Mouse (Mus musculus) kidney, adult 18-20 months (tissue): ENCODE data around the gene Bcl2l14.

ENCODE experiments used
- DNase-seq: peaks from one replicate; pipeline ENCODE4 v3.0.0; 2021

Bcl2l14 gene

GRCm38 (mm10) chr6:134396018-134396417 is at the start of gene Bcl2l14:
Bcl2l14 (plus strand) TSS chr6:134396318.
- no peak for DNase-seq

- no peak for DNase-seq
Measured at GRCm38 (mm10) chr6:134348526-134349067, 47.5 kb upstream of the Bcl2l14 start.

GRCm38 (mm10) chr6:134352881-134353280 is 43.2 kb upstream of the Bcl2l14 start:
- DNase-seq = no peak

- no peak for DNase-seq
Measured at GRCm38 (mm10) chr6:134353751-134354150, 42.4 kb upstream of the Bcl2l14 start.

GRCm38 (mm10) chr6:134357570-134357969 is 38.5 kb upstream of the Bcl2l14 start:
- DNase-seq = no peak

GRCm38 (mm10) chr6:134360079-134360478 is 36.0 kb upstream of the Bcl2l14 start:
- DNase-seq = no peak

- no peak for DNase-seq
Measured at GRCm38 (mm10) chr6:134364644-134365043, 31.5 kb upstream of the Bcl2l14 start.

GRCm38 (mm10) chr6:134365952-134366351 is 30.2 kb upstream of the Bcl2l14 start:
- DNase-seq = no peak

GRCm38 (mm10) chr6:134366366-134367351 is 29.5 kb upstream of the Bcl2l14 start:
- no peak for DNase-seq

GRCm38 (mm10) chr6:134367366-134368281 is 28.5 kb upstream of the Bcl2l14 start:
- no peak for DNase-seq

- no peak for DNase-seq
Measured at GRCm38 (mm10) chr6:134372946-134373345, 23.2 kb upstream of the Bcl2l14 start.

- DNase-seq = no peak
Measured at GRCm38 (mm10) chr6:134377201-134377600, 18.9 kb upstream of the Bcl2l14 start.

GRCm38 (mm10) chr6:134377856-134378255 is 18.3 kb upstream of the Bcl2l14 start:
- DNase-seq = no peak

GRCm38 (mm10) chr6:134381462-134381861 is 14.7 kb upstream of the Bcl2l14 start:
- no peak for DNase-seq

GRCm38 (mm10) chr6:134385931-134386330 is 10.2 kb upstream of the Bcl2l14 start:
- no peak for DNase-seq

GRCm38 (mm10) chr6:134387396-134387795 is 8.7 kb upstream of the Bcl2l14 start:
- no peak for DNase-seq

GRCm38 (mm10) chr6:134388424-134389110 is 7.6 kb upstream of the Bcl2l14 start:
- no peak for DNase-seq

- DNase-seq = peak; percentile 84
Measured at GRCm38 (mm10) chr6:134389248-134389891, 6.7 kb upstream of the Bcl2l14 start.

- DNase-seq = no peak
Measured at GRCm38 (mm10) chr6:134389917-134390316, 6.2 kb upstream of the Bcl2l14 start.

- DNase-seq = no peak
Measured at GRCm38 (mm10) chr6:134390837-134391236, 5.3 kb upstream of the Bcl2l14 start.

GRCm38 (mm10) chr6:134402914-134403683 is 7.0 kb downstream of the Bcl2l14 start:
- DNase-seq = peak; percentile 63
